In genomic region chr7:110121516-110122288, GRCm38 (mm10) we compare ENCODE assay signal across 8 mouse cellular contexts. TPM values are rescaled to one million over a fixed set of nuclear protein-coding genes. Genes with fewer than 3 reads are reported as not detected.
DNase-seq lines count a peak whose midpoint lies in the region; ATAC-seq and TF ChIP-seq lines count a peak whose summit lies in the region.

Gene Wee1, plus strand, starts transcription at chr7:110122046.

- TF ChIP-seq CTCF in ES-Bruce4 (IDR thresholded peaks at IDR 0.05; ENCODE audit: low read depth, low read length): no peak
- no peak for TF ChIP-seq CTCF in lung, adult 2 months (IDR thresholded peaks at IDR 0.05; ENCODE audit: insufficient read depth, low read length)

- intact Hi-C loops in heart, postnatal 25 days (cut with DNase I): loop anchor here (2.0 to 5.0 kb wide), 2 partner anchors 43 to 59 kb away; partner anchors contain the start of gene Zfp143

- H3K36me3 ChIP-seq in ES-Bruce4 (ENCODE audit: control insufficient read depth, insufficient read depth, low read length, poor library complexity, severe bottlenecking): peaks cover 23% of the 10 kb centered on the region
- H3K36me3 ChIP-seq in forebrain, embryonic 14.5 days (ENCODE audit: control insufficient read depth, insufficient read depth, low read length): no peaks in the 10 kb centered on the region

- peak within 1 kb of the TSS; percentile 88 for H3K9ac ChIP-seq in ES-Bruce4 (ENCODE audit: low read depth, poor library complexity, severe bottlenecking)
- peak within 1 kb of the TSS; percentile 78 for H3K9ac ChIP-seq in forebrain, embryonic 14.5 days (ENCODE audit: low read length)

- WGBS in forebrain, embryonic 14.5 days: under 1% methylated on average over 66 of the region's 81 CpGs
- WGBS in lung, adult 2 months: under 1% methylated on average over 81 of the region's 81 CpGs

- 0 out of 2 replicates have a peak, but pooled peaks have one; percentile 20 for TF ChIP-seq EP300 in ES-Bruce4 (IDR thresholded peaks at IDR 0.05; ENCODE audit: insufficient read depth, low read depth, low read length)

- H3K27ac ChIP-seq in ES-Bruce4 (ENCODE audit: insufficient read depth, low read length): peak within 1 kb of the TSS; percentile 10
- peak within 1 kb of the TSS; percentile 87 for H3K27ac ChIP-seq in forebrain, embryonic 14.5 days (ENCODE audit: low read depth, low read length)

- no peak for TF ChIP-seq POLR2A in ES-Bruce4 (IDR thresholded peaks at IDR 0.05; ENCODE audit: insufficient read depth, low read length)
- TF ChIP-seq POLR2A in lung, adult 2 months (IDR thresholded peaks at IDR 0.05; ENCODE audit: borderline replicate concordance, extremely low read depth, low read depth, low read length): peak; percentile 60; the same call in 1 of the 2 replicates

- peak; percentile 95 for ATAC-seq in cerebellum, adult (ENCODE audit: insufficient number of reproducible peaks, low FRiP score, low TSS enrichment)
- ATAC-seq in forebrain, embryonic 14.5 days: peak; percentile 98
- peak; percentile 90 for ATAC-seq in neutrophil, adult 5-6 weeks (ENCODE audit: extremely low read depth, insufficient number of reproducible peaks, low FRiP score, poor library complexity, severe bottlenecking)

- H3K4me2 ChIP-seq in forebrain, embryonic 14.5 days (ENCODE audit: low read length): peak within 1 kb of the TSS; percentile 84

- peak within 1 kb of the TSS; percentile 96 for H3K4me3 ChIP-seq in ES-Bruce4 (ENCODE audit: low read depth, low read length)
- H3K4me3 ChIP-seq in forebrain, embryonic 14.5 days (ENCODE audit: low read depth, low read length): peak within 1 kb of the TSS; percentile 97
- peak within 1 kb of the TSS; percentile 81 for H3K4me3 ChIP-seq in lung, adult 2 months (replicated peaks; ENCODE audit: extremely low read depth, low read depth, low read length)

- DNase-seq in forebrain, embryonic 14.5 days (ENCODE audit: low spot score): peak; percentile 98
- DNase-seq in heart, postnatal 25 days (ENCODE audit: low spot score): peak; percentile 100
- peak; percentile 97 to 98 for DNase-seq in layer of hippocampus, adult 18-20 months (ENCODE audit: low spot score in 2 of 2)
- peak; percentile 100 for DNase-seq in lung, adult 2 months
- peak; percentile 95 to 97 for DNase-seq in thymus, adult 18-20 months

- H3K27me3 ChIP-seq in ES-Bruce4 (ENCODE audit: control insufficient read depth, insufficient read depth, low read length, poor library complexity, severe bottlenecking): no peaks in the 10 kb centered on the region
- no peaks in the 10 kb centered on the region for H3K27me3 ChIP-seq in forebrain, embryonic 14.5 days (replicated peaks; ENCODE audit: control insufficient read depth, insufficient read depth, low read length)

- H3K9me3 ChIP-seq in ES-Bruce4 (replicated peaks; ENCODE audit: control insufficient read depth, insufficient read depth, low read length, poor library complexity, severe bottlenecking): peaks cover 2% of the 10 kb centered on the region; the same call in 1 of the 2 replicates
- H3K9me3 ChIP-seq in forebrain, embryonic 14.5 days (replicated peaks; ENCODE audit: control insufficient read depth, low read length): no peaks in the 10 kb centered on the region

- no peaks in the 10 kb centered on the region for H3K4me1 ChIP-seq in ES-Bruce4 (ENCODE audit: control insufficient read depth, insufficient read depth, low read length)
- H3K4me1 ChIP-seq in forebrain, embryonic 14.5 days (ENCODE audit: control insufficient read depth, insufficient read depth, low read length): 0 out of 2 replicates have a peak, but pooled peaks cover 4% of the 10 kb centered on the region
- H3K4me1 ChIP-seq in lung, adult 2 months (ENCODE audit: control insufficient read depth, insufficient read depth, low read length): peaks cover 5% of the 10 kb centered on the region

RNA-seq across cellular contexts. Expression of gene Wee1, which starts in this region (rescaled TPM):
- polyA plus RNA-seq in ES-Bruce4 (2011; ENCODE audit: insufficient read depth, insufficient read length, low read depth, missing spikeins): 58.7 and 60.1 TPM in 2 replicates
- 11.7 and 13.3 TPM in 2 replicates for polyA plus RNA-seq in forebrain, embryonic 14.5 days (2014; fragmentation: Nextera tagmentation; extraction: Ambion mirVana)
- total RNA-seq in heart, postnatal 25 days (2021): 10 to 100 TPM in 1 of 2 experiments, 1 to 10 TPM in 1; 6.4 to 11.0 TPM
- total RNA-seq in layer of hippocampus, adult 18-20 months (2021): 10 to 100 TPM; 22.0 to 22.5 TPM
- 2.9 and 5.9 TPM in 2 replicates for polyA plus RNA-seq in lung, adult 2 months (2012; rRNA removed)
- total RNA-seq in neutrophil, adult 5-6 weeks (2017): 1.2 and 1.4 TPM in 2 replicates

Comparison
In these comparisons a context has a peak if more than half of its experiments do, and no peak if none do; other contexts are left out.
1. Peak in every context shown above with its lines: DNase-seq, ATAC-seq, H3K4me3 ChIP-seq and H3K27ac ChIP-seq.